Mouse (Mus musculus): ENCODE measurements at regions not wholly inside any gene's neighbourhood (a gene's known extent, or its start where the extent isn't known, plus 50 kb on each side); places are given as distances from the start of the nearest gene placed in this dataset.

- H3K4me3 ChIP-seq (ENCODE audit: insufficient read depth in 1 of 2, low read depth in 2 of 2, low read length in 2 of 2) = no peak overlapping the region
- no peak for TF ChIP-seq EP300 (IDR thresholded peaks at IDR 0.05; ENCODE audit: low read depth)
- no peak for TF ChIP-seq CTCF (IDR thresholded peaks at IDR 0.05; ENCODE audit: low read depth)
- WGBS (ENCODE audit: insufficient replicate concordance) = 74% methylated on average over 7 of the region's 7 CpGs
- H3K27me3 ChIP-seq (ENCODE audit: control insufficient read depth, insufficient read depth, low read length) = no peaks in the 10 kb centered on the region
- H3K4me1 ChIP-seq (replicated peaks; ENCODE audit: control insufficient read depth in 2 of 2, insufficient read depth in 2 of 2, low read length in 1 of 2) = no peaks in the 10 kb centered on the region
- H3K27ac ChIP-seq = no peak overlapping the region
- H3K36me3 ChIP-seq (replicated peaks; ENCODE audit: control insufficient read depth, insufficient read depth, low read depth) = no peaks in the 10 kb centered on the region
- ATAC-seq (ENCODE audit: insufficient read depth) (no peak), DNase-seq (ENCODE audit: low read depth in 3 of 3, low spot score in 3 of 3) (no peak)
- no peak overlapping the region for H3K9ac ChIP-seq (replicated peaks)
- H3K4me2 ChIP-seq (ENCODE audit: low read depth) = no peak overlapping the region
- no peaks in the 10 kb centered on the region for H3K9me3 ChIP-seq (ENCODE audit: control insufficient read depth, low read length)
These were observed 73.6 kb upstream of the Shisa3 start for GRCm38 (mm10) chr5:67534056-67534455.

- TF ChIP-seq CTCF (IDR thresholded peaks at IDR 0.05; ENCODE audit: low read depth) (no peak), EP300 (IDR thresholded peaks at IDR 0.05; ENCODE audit: low read depth) (no peak)
- H3K9me3 ChIP-seq (ENCODE audit: control insufficient read depth, low read length) = no peaks in the 10 kb centered on the region
- H3K27me3 ChIP-seq (ENCODE audit: control insufficient read depth, insufficient read depth, low read length) = no peaks in the 10 kb centered on the region
- H3K36me3 ChIP-seq (replicated peaks; ENCODE audit: control insufficient read depth, insufficient read depth, low read depth) = no peaks in the 10 kb centered on the region
- H3K4me3 ChIP-seq (ENCODE audit: insufficient read depth in 1 of 2, low read depth in 2 of 2, low read length in 2 of 2) = no peak overlapping the region
- DNase-seq (ENCODE audit: low read depth in 3 of 3, low spot score in 3 of 3) (no peak), ATAC-seq (ENCODE audit: insufficient read depth) (no peak)
- H3K4me1 ChIP-seq (replicated peaks; ENCODE audit: control insufficient read depth in 2 of 2, insufficient read depth in 2 of 2, low read length in 1 of 2) = no peaks in the 10 kb centered on the region
- H3K4me2 ChIP-seq (ENCODE audit: low read depth) = no peak overlapping the region
- H3K9ac ChIP-seq (replicated peaks) = no peak overlapping the region
- WGBS (ENCODE audit: insufficient replicate concordance) = 56% methylated on average over 5 of the region's 5 CpGs
- no peak overlapping the region for H3K27ac ChIP-seq
These were observed 69.7 kb upstream of the Shisa3 start for GRCm38 (mm10) chr5:67537990-67538389.

GRCm38 (mm10) chr5:67539591-67540238, 68.0 kb upstream of the Shisa3 start:
- Histone ChIP-seq H3K4me3 (ENCODE audit: insufficient read depth in 1 of 2, low read depth in 2 of 2, low read length in 2 of 2) (no peak overlapping the region), H3K9me3 (ENCODE audit: control insufficient read depth, low read length) (no peaks in the 10 kb centered on the region), H3K36me3 (replicated peaks; ENCODE audit: control insufficient read depth, insufficient read depth, low read depth) (no peaks in the 10 kb centered on the region), H3K27me3 (ENCODE audit: control insufficient read depth, insufficient read depth, low read length) (no peaks in the 10 kb centered on the region), H3K4me1 (replicated peaks; ENCODE audit: control insufficient read depth in 2 of 2, insufficient read depth in 2 of 2, low read length in 1 of 2) (no peaks in the 10 kb centered on the region; a peak in 1 of 4 replicates), H3K27ac (no peak overlapping the region), H3K9ac (replicated peaks) (no peak overlapping the region), H3K4me2 (ENCODE audit: low read depth) (no peak overlapping the region)
- no peak for DNase-seq (ENCODE audit: low read depth in 3 of 3, low spot score in 3 of 3)
- 54% methylated on average over 8 of the region's 8 CpGs for WGBS (ENCODE audit: insufficient replicate concordance)
- no peak for ATAC-seq (ENCODE audit: insufficient read depth)
- TF ChIP-seq CTCF (IDR thresholded peaks at IDR 0.05; ENCODE audit: low read depth) (no peak), EP300 (IDR thresholded peaks at IDR 0.05; ENCODE audit: low read depth) (no peak)

GRCm38 (mm10) chr5:67541867-67542266, 65.8 kb upstream of the Shisa3 start:
- no peaks in the 10 kb centered on the region for H3K27me3 ChIP-seq (ENCODE audit: control insufficient read depth, insufficient read depth, low read length)
- H3K4me2 ChIP-seq (ENCODE audit: low read depth) = no peak overlapping the region
- H3K9me3 ChIP-seq (ENCODE audit: control insufficient read depth, low read length) = no peaks in the 10 kb centered on the region
- no peak for DNase-seq (ENCODE audit: low read depth in 3 of 3, low spot score in 3 of 3)
- H3K9ac ChIP-seq (replicated peaks) = no peak overlapping the region
- H3K36me3 ChIP-seq (replicated peaks; ENCODE audit: control insufficient read depth, insufficient read depth, low read depth) = no peaks in the 10 kb centered on the region
- no peak overlapping the region for H3K4me3 ChIP-seq (ENCODE audit: insufficient read depth in 1 of 2, low read depth in 2 of 2, low read length in 2 of 2)
- no peak overlapping the region for H3K27ac ChIP-seq
- ATAC-seq (ENCODE audit: insufficient read depth) = no peak
- TF ChIP-seq EP300 (IDR thresholded peaks at IDR 0.05; ENCODE audit: low read depth) (no peak), CTCF (IDR thresholded peaks at IDR 0.05; ENCODE audit: low read depth) (no peak)
- H3K4me1 ChIP-seq (replicated peaks; ENCODE audit: control insufficient read depth in 2 of 2, insufficient read depth in 2 of 2, low read length in 1 of 2) = no peaks in the 10 kb centered on the region; a peak in 1 of 4 replicates
- WGBS (ENCODE audit: insufficient replicate concordance) = 51% methylated on average over 3 of the region's 3 CpGs

- no peak for DNase-seq (ENCODE audit: low read depth in 3 of 3, low spot score in 3 of 3)
- Histone ChIP-seq H3K4me2 (ENCODE audit: low read depth) (no peak overlapping the region), H3K4me3 (ENCODE audit: insufficient read depth in 1 of 2, low read depth in 2 of 2, low read length in 2 of 2) (no peak overlapping the region), H3K4me1 (replicated peaks; ENCODE audit: control insufficient read depth in 2 of 2, insufficient read depth in 2 of 2, low read length in 1 of 2) (no peaks in the 10 kb centered on the region; a peak in 1 of 4 replicates), H3K36me3 (replicated peaks; ENCODE audit: control insufficient read depth, insufficient read depth, low read depth) (no peaks in the 10 kb centered on the region), H3K9me3 (ENCODE audit: control insufficient read depth, low read length) (no peaks in the 10 kb centered on the region), H3K27ac (no peak overlapping the region), H3K9ac (replicated peaks) (no peak overlapping the region), H3K27me3 (ENCODE audit: control insufficient read depth, insufficient read depth, low read length) (no peaks in the 10 kb centered on the region)
- no peak for ATAC-seq (ENCODE audit: insufficient read depth)
- WGBS (ENCODE audit: insufficient replicate concordance) = 67% methylated on average over 9 of the region's 9 CpGs
- TF ChIP-seq EP300 (IDR thresholded peaks at IDR 0.05; ENCODE audit: low read depth) (no peak), CTCF (IDR thresholded peaks at IDR 0.05; ENCODE audit: low read depth) (no peak)
These were observed 63.6 kb upstream of the Shisa3 start for GRCm38 (mm10) chr5:67544028-67544589.
